Mouse (Mus musculus) cerebellum, adult 2 months (tissue): ENCODE results near the gene Sppl3.

Source experiments
- CTCF ChIP-seq: fragments of 200-500 bp; IDR thresholded peaks from 2 replicates; pipeline ENCODE4 v1.5.1; 2011; ENCODE audit warnings: low read depth, mild to moderate bottlenecking, control low read depth, low read length, moderate library complexity, borderline replicate concordance; ENCODE audit not compliant: insufficient read depth
- POLR2A ChIP-seq: fragments of 200-500 bp; IDR thresholded peaks from 2 replicates; pipeline ENCODE4 v1.6.1; 2011; ENCODE audit warnings: low read length, control low read depth, borderline replicate concordance; ENCODE audit not compliant: insufficient read depth

DNA sequence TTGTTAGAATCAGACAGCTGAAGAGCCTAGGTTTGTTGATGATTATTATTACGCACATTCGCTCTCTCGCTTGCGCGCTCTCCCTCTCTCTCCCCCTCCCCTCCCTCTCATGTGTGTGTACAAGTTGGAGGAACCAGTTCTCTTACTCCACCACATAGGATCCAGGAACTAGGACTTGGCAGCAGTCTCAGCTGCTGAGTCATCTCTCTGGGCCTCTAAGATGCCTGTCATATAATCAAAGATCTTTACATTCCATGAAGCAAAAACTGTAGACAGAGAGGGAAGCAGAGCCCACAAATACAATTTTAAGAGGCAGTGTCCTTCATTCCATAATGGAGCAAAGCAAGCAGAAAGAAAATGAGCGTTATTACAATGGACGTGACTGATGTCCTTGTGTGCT is 61.2 kb downstream of the Sppl3 start:
- no peak for TF ChIP-seq CTCF
- no peak for TF ChIP-seq POLR2A
